Mouse (Mus musculus) left cerebral cortex, adult 2 months (tissue): ENCODE data around the gene Sp6. TPM values are rescaled to one million over a fixed set of nuclear protein-coding genes. Genes with fewer than 3 reads are reported as not detected.

Source experiments
- DNase-seq, 2 experiments: peaks; one replicate each; pipeline ENCODE4 v3.0.0; 2021 to 2022; ENCODE audit warnings: low spot score in 2 of 2, mixed read lengths in 1 of 2; ENCODE audit errors: extremely low spot score in 1 of 2
- H3K27ac ChIP-seq: fragments of 200-600 bp; 2 replicates; pipeline ENCODE4 v1.8.1; 2022
- H3K4me3 ChIP-seq: fragments of 200-600 bp; 2 replicates; pipeline ENCODE4 v1.8.1; 2022
- CTCF ChIP-seq: fragments of 200-600 bp; IDR thresholded peaks from 2 replicates; pipeline ENCODE4 v1.8.1; 2022; ENCODE audit warnings: antibody characterized with exemption, mild to moderate bottlenecking, moderate library complexity
- intact Hi-C: fragments of 180-260 bp; cut with DNase I; formaldehyde crosslinking; loops from one replicate; pipeline ENCODE4 v1.15.1; 2025
- microRNA-seq, 2 experiments: library from miRNA; unstranded; fragments of <30 nt; microRNA quantifications; one replicate each; pipeline ENCODE4 v1.2.0; 2021
- total RNA-seq, 2 experiments: library from RNA; stranded (reverse); gene quantifications; 2 replicates each; pipeline ENCODE4 v1.2.3; 2021

The Sp6 gene
- total RNA-seq, 2 experiments from 2014 or later: 0.91 to 1.8 TPM

DNA sequence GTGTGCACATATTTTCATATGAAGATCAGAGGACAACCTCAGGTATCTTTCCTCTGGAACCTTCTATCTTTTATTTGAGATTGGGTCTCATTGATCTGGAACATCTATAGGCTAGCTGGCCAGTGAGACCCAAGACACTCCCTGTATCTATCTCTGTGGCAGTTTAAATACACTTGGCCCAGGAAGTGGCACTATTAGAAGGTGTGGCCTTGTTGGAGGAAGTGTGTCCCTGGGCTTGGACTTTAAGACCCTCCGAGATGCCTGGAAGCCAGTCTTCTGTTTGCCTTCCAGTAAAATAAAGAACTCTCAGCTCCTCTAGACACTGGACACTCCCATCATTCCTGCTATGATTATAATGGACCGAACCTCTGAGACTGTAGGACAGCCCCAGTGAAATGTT is 56.6 kb downstream of the Sp6 start:
- intact Hi-C loops: loop anchor here (10.0 kb wide), 1 partner anchor 245 kb away; the partner anchor contains the start of gene Mrpl45
- H3K4me3 ChIP-seq: no peak overlapping the region
- no peak for DNase-seq
- no peak overlapping the region for H3K27ac ChIP-seq
- TF ChIP-seq CTCF: no peak

DNA sequence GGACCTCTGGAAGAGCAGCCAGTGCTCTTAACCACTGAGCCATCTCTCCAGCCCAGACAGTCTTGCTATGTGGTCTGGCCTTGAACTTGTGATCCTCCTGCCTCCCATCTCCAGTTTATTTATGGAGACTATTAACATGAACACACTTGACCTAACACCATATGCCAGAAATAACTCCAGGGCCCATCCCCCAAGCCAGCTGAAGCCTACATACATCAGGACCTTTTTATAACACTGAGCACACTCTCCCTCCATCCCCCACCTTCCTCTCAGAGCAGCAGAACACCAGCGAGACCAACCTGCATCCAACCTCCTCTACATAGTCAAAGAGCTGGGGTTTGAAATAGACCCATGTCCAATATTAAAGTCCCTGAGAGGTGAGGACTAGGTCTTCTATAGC is 57.9 kb downstream of the Sp6 start:
- no peak for TF ChIP-seq CTCF
- no peak overlapping the region for H3K27ac ChIP-seq
- DNase-seq: no peak
- intact Hi-C loops: loop anchor here (10.0 kb wide), 1 partner anchor 244 kb away; the partner anchor contains the start of gene Mrpl45
- H3K4me3 ChIP-seq: no peak overlapping the region

DNA sequence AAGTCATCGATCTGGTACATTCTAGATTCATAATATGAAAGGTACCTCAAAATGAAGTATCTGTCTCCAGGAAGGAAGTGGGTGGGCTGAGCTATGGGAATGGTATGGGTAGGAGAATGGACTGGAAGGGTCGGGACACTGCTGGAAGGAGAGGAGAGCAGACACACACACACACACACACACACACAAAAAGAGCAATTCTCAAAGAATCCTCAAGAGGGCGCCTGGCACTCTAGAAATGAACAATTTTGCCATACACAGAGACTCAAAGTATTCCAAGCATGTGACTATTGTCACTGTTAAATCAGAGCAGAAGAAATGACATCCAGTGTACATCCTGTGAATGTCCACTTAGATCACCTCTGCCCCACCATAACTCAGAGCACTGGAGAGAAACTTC is 59.3 kb downstream of the Sp6 start:
- Histone ChIP-seq H3K27ac (no peak overlapping the region), H3K4me3 (no peak overlapping the region)
- intact Hi-C loops: loop anchor here (2.0 to 10.0 kb wide), 3 partner anchors 74 to 242 kb away; partner anchors contain the start of gene Mrpl45
- peak; percentile 70 for TF ChIP-seq CTCF
- DNase-seq: no peak

DNA sequence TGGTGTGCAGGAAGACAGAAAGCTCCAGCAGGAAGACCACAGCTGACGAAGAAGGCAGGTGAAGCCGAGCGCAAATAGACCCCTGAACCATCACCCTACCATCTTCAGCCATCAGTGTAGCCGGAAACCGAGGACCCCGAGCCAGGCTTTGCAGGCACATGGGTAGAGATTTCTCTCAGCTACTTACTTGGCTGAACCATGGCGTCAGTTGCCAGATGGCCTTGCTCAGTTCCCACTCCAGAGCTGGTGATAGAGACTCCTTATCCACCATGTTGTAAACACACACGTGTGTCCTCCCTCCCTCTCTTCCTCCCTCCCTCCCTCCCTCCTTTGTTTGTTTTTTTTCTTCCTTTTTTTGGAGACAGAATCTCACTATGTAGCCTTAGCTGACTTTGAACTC is 61.0 kb downstream of the Sp6 start:
- no peak for TF ChIP-seq CTCF
- DNase-seq: no peak
- Histone ChIP-seq H3K27ac (no peak overlapping the region), H3K4me3 (no peak overlapping the region)
- intact Hi-C loops: loop anchor here (10.0 kb wide), 1 partner anchor 241 kb away; the partner anchor contains the start of gene Mrpl45

Small RNA genes within 50 kb of the gene (microRNA-seq; reads per million reads assigned to microRNA genes)
- gene Mir8103: 0.72 to 1.2 reads per million in 2 experiments

Other genes with a start within 250 kb of the Sp6 start
- 10 to 100 TPM; 49.7 to 52.2 TPM for gene Snx11, start 235.8 kb upstream of the Sp6 start, total RNA-seq
- 10 to 100 TPM; 45.5 to 46.5 TPM for gene Cbx1, start 224.3 kb upstream of the Sp6 start, total RNA-seq
- gene Nfe2l1, start 183.4 kb upstream of the Sp6 start, total RNA-seq: 100 to 1,000 TPM; 281 to 290 TPM
- 1 to 10 TPM; 4.8 to 5.0 TPM for gene Copz2, start 163.5 kb upstream of the Sp6 start, total RNA-seq
- 10 to 100 TPM; 28.6 to 30.0 TPM for gene Cdk5rap3, start 96.9 kb upstream of the Sp6 start, total RNA-seq
- not detected for gene Prr15l, start 85.3 kb upstream of the Sp6 start, total RNA-seq
- gene Pnpo, start 69.4 kb upstream of the Sp6 start, total RNA-seq: 10 to 100 TPM; 40.0 to 40.2 TPM
- 10 to 100 TPM; 12.6 to 15.2 TPM for gene Sp2, start 30.4 kb upstream of the Sp6 start, total RNA-seq
- 1 to 10 TPM; 2.8 to 3.4 TPM for gene Scrn2, start 16.5 kb downstream of the Sp6 start, total RNA-seq
- gene Lrrc46, start 28.0 kb downstream of the Sp6 start, total RNA-seq: under 1 TPM; 0.51 to 0.52 TPM
- 10 to 100 TPM; 66.5 to 67.0 TPM for gene Mrpl10, start 28.2 kb downstream of the Sp6 start, total RNA-seq
- gene Osbpl7, start 37.2 kb downstream of the Sp6 start, total RNA-seq: 10 to 100 TPM; 14.0 to 15.2 TPM
- gene Tbx21, start 101.9 kb downstream of the Sp6 start, total RNA-seq: under 1 TPM; 0.32 to 0.40 TPM
- 10 to 100 TPM; 52.7 to 56.8 TPM for gene Tbkbp1, start 138.1 kb downstream of the Sp6 start, total RNA-seq
- gene Kpnb1, start 174.5 kb downstream of the Sp6 start, total RNA-seq: 100 to 1,000 TPM; 108 to 120 TPM